Mouse (Mus musculus): ENCODE data around the gene Nkapd1. TPM values are rescaled to one million over a fixed set of nuclear protein-coding genes. Genes with fewer than 3 reads are reported as not detected.
"Not testable (repeated sequence)": the region's sequence is repeated elsewhere in the genome, so short reads cannot be mapped to it uniquely, and the experiment has no call there.

Gene Nkapd1
- polyA plus RNA-seq, 1 experiment from 2014 or later: 21.9 TPM

DNA sequence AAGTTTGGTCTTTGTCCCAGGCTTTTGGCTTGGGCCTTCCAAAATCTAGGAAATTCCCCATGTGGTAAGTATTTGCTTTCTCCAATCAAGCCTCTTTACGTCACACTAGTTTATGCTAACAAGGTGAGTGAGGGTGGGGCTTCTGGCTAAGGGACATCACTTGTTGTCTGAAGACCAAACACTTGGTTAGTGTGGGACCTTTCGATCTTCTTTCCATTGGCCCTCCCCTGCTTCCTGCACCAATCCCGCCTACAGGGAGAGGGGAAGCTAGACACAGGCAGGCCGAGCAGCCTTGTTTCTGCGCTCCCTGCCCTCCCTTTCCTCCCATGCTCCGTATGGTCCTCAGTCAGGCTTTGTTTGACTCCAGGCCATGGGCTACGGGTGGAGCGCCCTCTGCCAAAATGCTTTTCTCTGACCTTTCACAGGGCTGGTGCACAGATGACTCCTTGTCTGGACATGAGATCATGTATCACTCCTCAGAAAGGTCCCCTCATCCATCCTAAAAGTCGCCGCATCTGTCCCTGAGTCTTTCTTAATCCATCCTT is 29.6 kb upstream of the Nkapd1 start:
- H3K27ac ChIP-seq (ENCODE audit: low read depth, low read length): no peak overlapping the region
- peaks cover 69% of the 10 kb centered on the region for H3K36me3 ChIP-seq (ENCODE audit: control insufficient read depth, insufficient read depth, low read length)
- 77% methylated on average over 10 of the region's 10 CpGs for WGBS
- no peak for ATAC-seq (ENCODE audit: low read depth)
- no peaks in the 10 kb centered on the region for H3K9me3 ChIP-seq (ENCODE audit: control insufficient read depth, low read length)
- H3K27me3 ChIP-seq (ENCODE audit: control insufficient read depth, insufficient read depth, low read length): no peaks in the 10 kb centered on the region
- H3K4me1 ChIP-seq (ENCODE audit: control insufficient read depth, insufficient read depth, low read length): no peaks in the 10 kb centered on the region
- H3K4me3 ChIP-seq (ENCODE audit: low read depth, low read length): no peak overlapping the region
- H3K4me2 ChIP-seq (ENCODE audit: low read depth, low read length): no peak overlapping the region
- H3K9ac ChIP-seq (replicated peaks; ENCODE audit: low read depth, low read length): no peak overlapping the region

DNA sequence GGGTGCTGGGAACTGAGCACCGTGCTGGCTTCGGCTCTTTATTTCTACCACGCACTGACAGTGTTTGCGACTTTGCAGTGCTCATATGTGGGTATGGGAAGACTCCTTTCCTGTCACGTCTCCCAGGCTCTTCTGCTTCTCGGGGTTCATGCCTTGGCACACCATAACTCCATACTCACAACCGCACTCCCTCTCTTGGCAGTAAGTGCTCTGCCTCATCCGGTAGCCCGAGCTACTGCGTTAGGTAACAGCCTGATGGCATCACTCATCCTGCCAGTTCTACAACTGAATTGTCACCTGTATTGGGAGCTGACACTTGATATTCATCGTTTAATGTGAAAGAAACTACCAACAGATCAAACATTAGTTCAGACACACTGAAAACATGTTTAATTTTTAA is 17.0 kb upstream of the Nkapd1 start:
- Histone ChIP-seq H3K9me3 (ENCODE audit: control insufficient read depth, low read length) (no peaks in the 10 kb centered on the region), H3K4me2 (ENCODE audit: low read depth, low read length) (no peak overlapping the region), H3K27ac (ENCODE audit: low read depth, low read length) (no peak overlapping the region), H3K4me1 (ENCODE audit: control insufficient read depth, insufficient read depth, low read length) (no peaks in the 10 kb centered on the region), H3K36me3 (ENCODE audit: control insufficient read depth, insufficient read depth, low read length) (peaks cover 27% of the 10 kb centered on the region), H3K27me3 (ENCODE audit: control insufficient read depth, insufficient read depth, low read length) (no peaks in the 10 kb centered on the region), H3K4me3 (ENCODE audit: low read depth, low read length) (no peak overlapping the region), H3K9ac (replicated peaks; ENCODE audit: low read depth, low read length) (no peak overlapping the region)
- 95% methylated on average over 11 of the region's 11 CpGs for WGBS
- ATAC-seq (ENCODE audit: low read depth): no peak

DNA sequence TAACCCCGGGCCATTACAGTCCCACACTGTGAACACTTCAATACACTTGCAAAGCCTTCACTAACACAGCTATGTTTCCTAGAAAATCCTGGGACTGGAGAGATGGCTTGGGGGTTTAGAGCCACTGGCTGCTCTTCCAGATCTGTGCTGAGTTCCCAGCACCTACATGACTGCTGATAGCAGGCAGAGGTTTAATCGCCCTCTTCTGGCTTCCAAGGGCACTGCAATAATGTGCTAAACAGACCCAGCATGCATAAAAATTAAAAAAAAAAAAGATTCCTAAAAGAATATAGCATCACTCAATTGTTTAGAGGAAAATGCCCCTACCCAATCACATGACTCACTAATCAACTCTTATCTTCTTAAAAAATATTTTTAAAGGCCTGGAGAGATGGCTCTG is 15.8 kb upstream of the Nkapd1 start:
- 64% methylated on average over 2 of the region's 2 CpGs for WGBS
- peaks cover 20% of the 10 kb centered on the region for H3K36me3 ChIP-seq (ENCODE audit: control insufficient read depth, insufficient read depth, low read length)
- no peak for ATAC-seq (ENCODE audit: low read depth)
- H3K9me3 ChIP-seq (ENCODE audit: control insufficient read depth, low read length): no peaks in the 10 kb centered on the region
- no peak overlapping the region for H3K4me2 ChIP-seq (ENCODE audit: low read depth, low read length)
- H3K4me1 ChIP-seq (ENCODE audit: control insufficient read depth, insufficient read depth, low read length): no peaks in the 10 kb centered on the region
- no peak overlapping the region for H3K27ac ChIP-seq (ENCODE audit: low read depth, low read length)
- H3K4me3 ChIP-seq (ENCODE audit: low read depth, low read length): no peak overlapping the region
- no peak overlapping the region for H3K9ac ChIP-seq (replicated peaks; ENCODE audit: low read depth, low read length)
- H3K27me3 ChIP-seq (ENCODE audit: control insufficient read depth, insufficient read depth, low read length): no peaks in the 10 kb centered on the region

DNA sequence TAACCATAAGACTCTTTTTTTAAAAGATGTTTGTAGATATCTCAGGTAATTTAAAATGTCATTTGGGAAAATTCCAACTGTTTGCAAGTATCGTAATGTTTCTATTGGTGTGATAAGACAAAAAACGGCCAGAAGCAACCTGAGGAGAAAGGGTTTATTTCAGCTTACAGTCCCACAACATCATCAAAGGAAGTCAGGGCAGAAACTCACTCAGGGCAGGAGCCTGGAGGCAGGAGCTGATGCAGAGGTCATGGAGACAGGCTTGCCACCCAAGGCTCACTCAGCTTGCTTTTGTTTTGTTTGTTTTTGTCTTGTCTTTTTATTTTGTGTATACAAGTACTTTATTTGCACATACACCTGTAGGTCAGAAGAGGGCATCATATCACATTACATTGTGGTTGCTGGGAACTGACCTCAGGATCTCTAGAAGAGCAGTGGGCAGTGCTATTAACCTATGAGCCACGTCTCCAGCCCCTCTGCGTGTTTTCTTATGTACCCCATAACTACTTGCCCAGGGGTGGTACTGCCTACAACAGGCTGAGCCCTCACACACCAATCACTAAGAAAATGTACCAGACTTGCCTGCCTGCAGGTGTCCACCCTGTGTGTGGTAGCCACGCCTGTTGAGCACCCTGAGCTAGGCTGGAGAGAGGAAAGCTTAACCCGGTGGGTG is 14.9 kb upstream of the Nkapd1 start:
- 89% methylated on average over 6 of the region's 6 CpGs for WGBS
- Histone ChIP-seq H3K27ac (ENCODE audit: low read depth, low read length) (no peak overlapping the region), H3K27me3 (ENCODE audit: control insufficient read depth, insufficient read depth, low read length) (no peaks in the 10 kb centered on the region), H3K4me3 (ENCODE audit: low read depth, low read length) (no peak overlapping the region), H3K9me3 (ENCODE audit: control insufficient read depth, low read length) (no peaks in the 10 kb centered on the region), H3K4me1 (ENCODE audit: control insufficient read depth, insufficient read depth, low read length) (no peaks in the 10 kb centered on the region), H3K4me2 (ENCODE audit: low read depth, low read length) (no peak overlapping the region), H3K9ac (replicated peaks; ENCODE audit: low read depth, low read length) (no peak overlapping the region), H3K36me3 (ENCODE audit: control insufficient read depth, insufficient read depth, low read length) (peaks cover 20% of the 10 kb centered on the region)
- ATAC-seq (ENCODE audit: low read depth): no peak

DNA sequence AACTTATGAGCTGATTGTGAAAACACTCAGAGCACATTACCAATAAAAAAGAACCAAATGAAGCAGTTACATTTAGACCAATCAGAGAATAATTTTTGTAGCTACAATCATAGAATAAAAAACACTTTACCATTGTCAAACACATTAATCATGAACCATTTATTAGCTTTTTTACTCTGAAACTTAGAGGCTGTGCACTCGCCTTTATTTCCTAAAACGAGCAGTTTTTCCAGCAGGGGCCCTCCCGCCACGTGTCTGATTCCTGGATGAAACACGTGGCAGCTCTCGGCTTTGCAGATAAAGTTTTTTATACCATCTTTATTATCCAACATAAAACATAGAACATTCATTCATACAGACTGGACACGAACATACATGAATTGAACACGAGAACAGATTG is 13.6 kb upstream of the Nkapd1 start:
- not testable (repeated sequence) for ATAC-seq (ENCODE audit: low read depth); H3K9ac ChIP-seq (replicated peaks; ENCODE audit: low read depth, low read length); H3K4me1 ChIP-seq (ENCODE audit: control insufficient read depth, insufficient read depth, low read length)

DNA sequence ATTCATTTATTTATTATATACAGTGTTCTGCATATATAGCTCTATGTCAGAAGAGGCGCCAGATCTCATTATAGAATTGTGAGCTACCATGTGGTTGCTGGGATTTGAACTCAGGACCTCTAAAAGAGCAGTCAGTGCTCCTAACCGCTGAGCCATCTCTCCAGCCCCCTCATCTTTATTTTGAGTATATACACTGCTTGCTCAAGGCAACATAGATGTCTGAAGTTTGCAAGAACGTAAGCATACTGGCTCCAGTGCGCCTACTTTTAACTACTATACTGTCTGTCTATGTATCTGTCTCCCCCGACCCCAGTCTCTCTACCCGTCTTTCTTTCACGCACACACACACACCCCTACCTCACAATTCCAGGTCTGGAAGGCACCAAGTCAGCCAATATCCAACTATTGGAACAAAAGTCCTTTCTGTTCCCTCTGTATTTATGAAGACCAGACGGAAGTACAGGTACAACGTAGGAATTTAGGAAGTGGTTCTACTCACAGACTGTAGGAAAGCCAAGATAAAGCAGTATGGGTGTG is 598 bp upstream of the Nkapd1 start:
- Histone ChIP-seq H3K9ac (replicated peaks; ENCODE audit: low read depth, low read length) (no peak overlapping the region), H3K4me2 (ENCODE audit: low read depth, low read length) (peak overlapping the region; percentile 83), H3K27me3 (ENCODE audit: control insufficient read depth, insufficient read depth, low read length) (no peaks in the 10 kb centered on the region), H3K4me3 (ENCODE audit: low read depth, low read length) (peak overlapping the region; percentile 99; the same call in 1 of the 2 replicates), H3K4me1 (ENCODE audit: control insufficient read depth, insufficient read depth, low read length) (peaks cover 9% of the 10 kb centered on the region), H3K9me3 (ENCODE audit: control insufficient read depth, low read length) (no peaks in the 10 kb centered on the region), H3K27ac (ENCODE audit: low read depth, low read length) (no peak overlapping the region), H3K36me3 (ENCODE audit: control insufficient read depth, insufficient read depth, low read length) (peaks cover 14% of the 10 kb centered on the region; the same call in 1 of the 2 replicates)
- 62% methylated on average over 9 of the region's 9 CpGs for WGBS
- no peak for ATAC-seq (ENCODE audit: low read depth)

More for the DNA sequence above, 13.6 kb upstream of the Nkapd1 start:
- H3K4me3 ChIP-seq (ENCODE audit: low read depth, low read length); H3K9me3 ChIP-seq (ENCODE audit: control insufficient read depth, low read length); H3K4me2 ChIP-seq (ENCODE audit: low read depth, low read length); H3K27me3 ChIP-seq (ENCODE audit: control insufficient read depth, insufficient read depth, low read length); H3K27ac ChIP-seq (ENCODE audit: low read depth, low read length): not testable (repeated sequence)
- H3K36me3 ChIP-seq (ENCODE audit: control insufficient read depth, insufficient read depth, low read length): 0 out of 2 replicates have a peak, but pooled peaks cover 13% of the 10 kb centered on the region
- WGBS: 91% methylated on average over 6 of the region's 8 CpGs

DNA sequence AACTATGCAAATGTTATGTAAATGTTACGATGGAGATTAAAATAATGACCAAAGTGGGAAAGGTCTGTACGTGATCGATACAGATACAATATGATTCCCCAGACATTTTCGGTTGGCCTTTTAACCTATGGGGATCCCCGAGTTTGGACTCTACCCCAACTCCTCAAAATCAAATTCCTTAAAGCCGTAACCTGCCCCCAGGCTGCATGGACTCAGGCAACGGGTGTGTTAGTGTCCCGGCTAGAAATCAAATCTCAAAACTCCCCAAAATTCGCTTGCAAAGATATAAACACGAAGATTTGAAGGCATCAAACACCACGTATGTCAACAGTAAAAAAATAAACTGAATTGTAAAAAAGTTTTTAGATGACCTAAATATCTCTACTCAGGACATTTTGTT is 1.1 kb downstream of the Nkapd1 start:
- 43% methylated on average over 11 of the region's 11 CpGs for WGBS
- Histone ChIP-seq H3K4me1 (ENCODE audit: control insufficient read depth, insufficient read depth, low read length) (peaks cover 9% of the 10 kb centered on the region), H3K9ac (replicated peaks; ENCODE audit: low read depth, low read length) (peak overlapping the region; percentile 87), H3K27ac (ENCODE audit: low read depth, low read length) (no peak overlapping the region), H3K27me3 (ENCODE audit: control insufficient read depth, insufficient read depth, low read length) (no peaks in the 10 kb centered on the region), H3K4me3 (ENCODE audit: low read depth, low read length) (peak overlapping the region; percentile 99), H3K9me3 (ENCODE audit: control insufficient read depth, low read length) (no peaks in the 10 kb centered on the region), H3K36me3 (ENCODE audit: control insufficient read depth, insufficient read depth, low read length) (peaks cover 22% of the 10 kb centered on the region; the same call in 1 of the 2 replicates), H3K4me2 (ENCODE audit: low read depth, low read length) (peak overlapping the region; percentile 83)
- no peak for ATAC-seq (ENCODE audit: low read depth)

DNA sequence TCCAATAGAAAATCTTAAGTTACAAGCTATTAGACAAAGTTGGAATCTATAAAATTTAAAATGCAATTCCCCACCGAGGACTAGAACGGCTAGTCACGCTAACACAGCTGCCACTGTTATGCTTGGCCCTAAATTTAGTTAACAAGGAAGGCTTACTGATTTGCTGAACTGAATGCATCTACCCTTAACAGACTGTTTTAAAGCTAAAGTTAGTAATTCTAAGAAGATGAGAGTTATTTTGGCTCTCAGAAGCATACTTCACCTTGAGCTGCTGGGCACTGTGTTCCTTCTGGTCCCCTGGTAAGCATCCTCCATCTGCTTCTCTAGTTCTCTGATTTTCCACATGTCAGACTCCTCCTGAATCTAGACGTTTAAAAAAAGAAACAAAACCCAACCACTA is 5.1 kb downstream of the Nkapd1 start:
- H3K9ac ChIP-seq (replicated peaks; ENCODE audit: low read depth, low read length): no peak overlapping the region
- H3K4me2 ChIP-seq (ENCODE audit: low read depth, low read length): no peak overlapping the region
- WGBS: 91% methylated on average over 4 of the region's 4 CpGs
- peaks cover 9% of the 10 kb centered on the region for H3K4me1 ChIP-seq (ENCODE audit: control insufficient read depth, insufficient read depth, low read length)
- H3K36me3 ChIP-seq (ENCODE audit: control insufficient read depth, insufficient read depth, low read length): peaks cover 33% of the 10 kb centered on the region
- H3K27me3 ChIP-seq (ENCODE audit: control insufficient read depth, insufficient read depth, low read length): no peaks in the 10 kb centered on the region
- ATAC-seq (ENCODE audit: low read depth): no peak
- H3K4me3 ChIP-seq (ENCODE audit: low read depth, low read length): no peak overlapping the region
- H3K9me3 ChIP-seq (ENCODE audit: control insufficient read depth, low read length): no peaks in the 10 kb centered on the region
- no peak overlapping the region for H3K27ac ChIP-seq (ENCODE audit: low read depth, low read length)

DNA sequence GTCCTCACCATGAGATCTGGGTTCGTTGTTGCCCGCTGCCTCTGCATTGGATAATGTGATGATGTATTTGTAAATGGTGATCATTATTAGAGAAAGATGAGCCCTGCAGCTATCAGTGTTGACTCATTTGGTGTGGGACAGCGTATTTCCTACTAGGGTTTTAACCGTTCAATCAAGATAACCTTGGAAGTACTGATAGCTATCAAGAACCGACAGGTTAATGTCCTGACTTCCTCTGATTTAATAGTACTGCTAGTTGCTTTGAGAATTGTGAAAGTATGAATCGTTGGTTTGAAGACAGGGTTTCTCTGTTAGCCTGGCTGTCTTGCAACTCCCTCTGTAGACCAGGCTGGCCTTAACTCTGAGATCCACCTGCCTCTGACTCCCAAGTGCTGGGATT is 12.9 kb downstream of the Nkapd1 start:
- Histone ChIP-seq H3K27ac (ENCODE audit: low read depth, low read length) (peak overlapping the region; percentile 75), H3K36me3 (ENCODE audit: control insufficient read depth, insufficient read depth, low read length) (peaks cover 20% of the 10 kb centered on the region), H3K4me3 (ENCODE audit: low read depth, low read length) (peak overlapping the region; percentile 86), H3K9ac (replicated peaks; ENCODE audit: low read depth, low read length) (peak overlapping the region; percentile 64), H3K27me3 (ENCODE audit: control insufficient read depth, insufficient read depth, low read length) (no peaks in the 10 kb centered on the region), H3K4me2 (ENCODE audit: low read depth, low read length) (peak overlapping the region; percentile 69), H3K4me1 (ENCODE audit: control insufficient read depth, insufficient read depth, low read length) (peaks cover 18% of the 10 kb centered on the region), H3K9me3 (ENCODE audit: control insufficient read depth, low read length) (no peaks in the 10 kb centered on the region)
- WGBS: 3% methylated on average over 6 of the region's 6 CpGs
- ATAC-seq (ENCODE audit: low read depth): no peak

Data from neural tube, embryonic 14.5 days (tissue).